Mouse (Mus musculus): Measurements from ENCODE around the gene Hddc3. TPM values are rescaled to one million over a fixed set of nuclear protein-coding genes. Genes with fewer than 3 reads are reported as not detected.

Gene Hddc3
- total and polyA plus RNA-seq, 3 experiments: 47.1 to 58.1 TPM; not detected in 1

DNA sequence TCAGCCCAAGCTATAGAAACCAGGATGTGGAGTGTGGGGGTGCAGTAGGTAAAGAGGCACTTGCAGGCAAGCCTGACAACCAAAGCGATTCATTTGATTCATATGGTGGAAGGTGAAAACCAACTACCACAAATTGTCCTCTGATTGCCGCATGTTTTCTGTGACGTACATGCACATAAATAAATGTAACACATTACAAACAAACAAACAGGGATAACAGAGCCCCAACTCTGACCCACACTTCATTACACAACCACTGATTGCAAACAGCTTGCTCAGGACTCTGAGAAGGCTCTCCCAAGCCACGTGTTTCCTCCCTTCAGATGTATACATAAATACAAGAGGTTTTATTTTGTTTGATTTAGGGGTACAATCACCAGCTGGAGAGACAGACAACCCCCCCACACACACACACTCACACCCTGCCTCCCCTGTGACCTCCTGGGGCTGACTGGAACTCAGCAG is 27.1 kb downstream of the Hddc3 start:
- no peaks in the 10 kb centered on the region for H3K27me3 ChIP-seq (ENCODE audit: control insufficient read depth in 1 of 2, insufficient read depth in 2 of 2, low read length in 2 of 2)
- H3K4me1 ChIP-seq (ENCODE audit: control insufficient read depth in 1 of 2, insufficient read depth in 2 of 2, low read length in 2 of 2): peaks cover 7 to 41% of the 10 kb centered on the region in 2 experiments
- no peaks in the 10 kb centered on the region for H3K9me3 ChIP-seq (replicated peaks; ENCODE audit: insufficient read depth, low read length)
- TF ChIP-seq MXI1 (IDR thresholded peaks at IDR 0.05; ENCODE audit: low read depth, low read length): peak; percentile 75
- peak; percentile 72 for TF ChIP-seq MAX (IDR thresholded peaks at IDR 0.05; ENCODE audit: low read length)
- TF ChIP-seq USF1 (IDR thresholded peaks at IDR 0.05; ENCODE audit: low read depth, low read length): 0 out of 2 replicates have a peak, but pooled peaks have one; percentile 9
- no peak for TF ChIP-seq MEF2A (IDR thresholded peaks at IDR 0.05; ENCODE audit: extremely low read depth, insufficient replicate concordance, low read depth, low read length, poor library complexity, severe bottlenecking)
- peaks cover 3% of the 10 kb centered on the region; the same call in 1 of the 2 replicates for H3K79me2 ChIP-seq (ENCODE audit: control insufficient read depth, insufficient read depth, low read length, poor library complexity)
- H3K9ac ChIP-seq (ENCODE audit: control insufficient read depth, low read depth, low read length, poor library complexity, severe bottlenecking): peak overlapping the region; percentile 88
- peak overlapping the region; percentile 80 to 85 for H3K4me3 ChIP-seq (ENCODE audit: control insufficient read depth in 1 of 2, insufficient read depth in 1 of 2, low read depth in 2 of 2, low read length in 2 of 2)
- peak overlapping the region; percentile 68 for H3K27ac ChIP-seq (ENCODE audit: control insufficient read depth, low read depth, low read length)
- DNase-seq (ENCODE audit: low read depth, low spot score): peak; percentile 38
- H3K36me3 ChIP-seq (ENCODE audit: control insufficient read depth in 1 of 2, insufficient read depth in 2 of 2, low read length in 2 of 2): peaks cover 0 to 24% of the 10 kb centered on the region in 2 experiments; a peak in 2 of 4 replicates

GRCm38 (mm10) chr7:80370649-80371040 is 27.7 kb downstream of the Hddc3 start:
- Histone ChIP-seq H3K27ac (ENCODE audit: control insufficient read depth, low read depth, low read length) (peak overlapping the region; percentile 68), H3K4me1 (ENCODE audit: control insufficient read depth in 1 of 2, insufficient read depth in 2 of 2, low read length in 2 of 2) (peaks cover 8 to 47% of the 10 kb centered on the region in 2 experiments)

DNA sequence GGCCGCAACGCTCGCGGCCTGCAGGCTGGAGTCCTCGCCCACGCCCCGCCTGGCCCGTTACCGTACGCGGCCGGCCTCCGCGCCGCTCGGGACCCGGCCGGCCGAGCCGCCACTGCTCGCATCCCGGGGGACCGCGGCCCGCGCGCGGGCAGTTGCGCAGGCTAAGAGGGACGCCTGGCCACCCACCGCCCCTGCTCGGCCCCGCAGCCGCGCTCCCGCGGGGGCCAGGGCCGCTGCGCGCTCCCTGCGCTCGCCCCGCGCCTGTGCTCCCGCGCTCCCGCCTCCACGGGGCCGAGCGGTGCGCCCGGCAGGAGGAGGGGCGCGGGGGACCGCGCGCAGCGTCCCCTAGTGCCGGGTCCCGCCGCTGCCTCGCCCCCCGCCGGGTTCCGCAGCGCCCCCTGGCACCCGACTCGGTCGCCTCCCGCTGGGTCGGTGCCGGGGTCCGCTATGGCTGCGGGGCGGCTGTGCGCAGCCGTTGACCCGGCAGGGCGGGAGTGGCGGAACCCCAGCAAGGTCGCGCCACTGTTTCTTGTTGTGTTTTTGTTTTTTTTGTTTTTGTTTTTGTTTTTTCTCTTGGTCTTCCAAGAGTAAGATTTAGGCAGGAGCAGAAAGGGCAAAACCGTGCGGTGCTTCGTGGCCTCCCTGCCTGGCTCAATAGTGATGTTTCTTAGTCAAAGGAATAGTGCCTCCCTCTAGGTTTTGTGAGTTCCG is 28.3 kb downstream of the Hddc3 start, which contains the start of gene Man2a2:
Gene Man2a2 (minus strand): TSS at position 335 of the 711 bp plus-strand sequence.
- peaks cover 0 to 34% of the 10 kb centered on the region in 2 experiments; a peak in 2 of 4 replicates for H3K36me3 ChIP-seq (ENCODE audit: control insufficient read depth in 1 of 2, insufficient read depth in 2 of 2, low read length in 2 of 2)
- peaks cover 3% of the 10 kb centered on the region; the same call in 1 of the 2 replicates for H3K79me2 ChIP-seq (ENCODE audit: control insufficient read depth, insufficient read depth, low read length, poor library complexity)
- H3K27me3 ChIP-seq (ENCODE audit: control insufficient read depth in 1 of 2, insufficient read depth in 2 of 2, low read length in 2 of 2): no peaks in the 10 kb centered on the region
- H3K4me1 ChIP-seq (ENCODE audit: control insufficient read depth in 1 of 2, insufficient read depth in 2 of 2, low read length in 2 of 2): peaks cover 8 to 52% of the 10 kb centered on the region in 2 experiments
- peak within 1 kb of the TSS; percentile 70 for H3K27ac ChIP-seq (ENCODE audit: control insufficient read depth, low read depth, low read length)
- no peaks in the 10 kb centered on the region for H3K9me3 ChIP-seq (replicated peaks; ENCODE audit: insufficient read depth, low read length)
- peak within 1 kb of the TSS; percentile 88 for H3K9ac ChIP-seq (ENCODE audit: control insufficient read depth, low read depth, low read length, poor library complexity, severe bottlenecking)
- peak within 1 kb of the TSS; percentile 80 to 85 for H3K4me3 ChIP-seq (ENCODE audit: control insufficient read depth in 1 of 2, insufficient read depth in 1 of 2, low read depth in 2 of 2, low read length in 2 of 2)
- peak; percentile 69 for DNase-seq (ENCODE audit: low read depth, low spot score)
- no peak for TF ChIP-seq MXI1 (IDR thresholded peaks at IDR 0.05; ENCODE audit: low read depth, low read length)
- TF ChIP-seq BHLHE40 (IDR thresholded peaks at IDR 0.05; ENCODE audit: borderline replicate concordance, low read depth, low read length): no peak
- TF ChIP-seq E2F4 (IDR thresholded peaks at IDR 0.05; ENCODE audit: borderline replicate concordance, low read depth, low read length): no peak
- no peak; the same call in none of the 2 replicates for TF ChIP-seq SIN3A (IDR thresholded peaks at IDR 0.05; ENCODE audit: low read length)
- no peak for TF ChIP-seq ZKSCAN1 (IDR thresholded peaks at IDR 0.05; ENCODE audit: low read depth, low read length)
- peak; percentile 36 for TF ChIP-seq SMC3 (IDR thresholded peaks at IDR 0.05; ENCODE audit: low read depth, low read length)
- no peak for TF ChIP-seq GABPA (IDR thresholded peaks at IDR 0.05; ENCODE audit: low read depth, low read length)
- TF ChIP-seq POLR2A (IDR thresholded peaks at IDR 0.05; ENCODE audit: control insufficient read depth in 1 of 2, insufficient read depth in 1 of 2, low read depth in 1 of 2, low read length in 2 of 2, poor library complexity in 1 of 2): peak in 1 of 2 experiments; percentile 26; a peak in 1 of 4 replicates
- no peak for TF ChIP-seq JUND (IDR thresholded peaks at IDR 0.05; ENCODE audit: low read depth, low read length)
- no peak for TF ChIP-seq GATA1 (IDR thresholded peaks at IDR 0.05; ENCODE audit: low read depth, low read length)
- no peak for TF ChIP-seq MAFK (IDR thresholded peaks at IDR 0.05; ENCODE audit: borderline replicate concordance, low read depth, low read length)
- no peak for TF ChIP-seq POLR2AphosphoS5 (IDR thresholded peaks at IDR 0.05; ENCODE audit: borderline replicate concordance, low read depth, low read length)
- no peak for TF ChIP-seq MAX (IDR thresholded peaks at IDR 0.05; ENCODE audit: low read length)
- no peak for TF ChIP-seq EP300 (IDR thresholded peaks at IDR 0.05; ENCODE audit: low read depth in 1 of 2, low read length in 2 of 2)
- TF ChIP-seq HCFC1 (IDR thresholded peaks at IDR 0.05; ENCODE audit: low read depth, low read length): no peak
- TF ChIP-seq ZMIZ1 (IDR thresholded peaks at IDR 0.05; ENCODE audit: low read depth, low read length): no peak
- no peak for TF ChIP-seq MYB (IDR thresholded peaks at IDR 0.05; ENCODE audit: low read depth, low read length)
- no peak for TF ChIP-seq CHD1 (IDR thresholded peaks at IDR 0.05; ENCODE audit: low read depth, low read length)
- no peak; the same call in 1 of the 2 replicates for TF ChIP-seq ELF1 (IDR thresholded peaks at IDR 0.05; ENCODE audit: low read depth, low read length)

More at GRCm38 (mm10) chr7:80370649-80371040, 27.7 kb downstream of the Hddc3 start:
- Histone ChIP-seq H3K36me3 (ENCODE audit: control insufficient read depth in 1 of 2, insufficient read depth in 2 of 2, low read length in 2 of 2) (peaks cover 0 to 30% of the 10 kb centered on the region in 2 experiments; a peak in 2 of 4 replicates), H3K4me3 (ENCODE audit: control insufficient read depth in 1 of 2, insufficient read depth in 1 of 2, low read depth in 2 of 2, low read length in 2 of 2) (peak overlapping the region; percentile 80 to 85), H3K27me3 (ENCODE audit: control insufficient read depth in 1 of 2, insufficient read depth in 2 of 2, low read length in 2 of 2) (no peaks in the 10 kb centered on the region), H3K9me3 (replicated peaks; ENCODE audit: insufficient read depth, low read length) (no peaks in the 10 kb centered on the region), H3K79me2 (ENCODE audit: control insufficient read depth, insufficient read depth, low read length, poor library complexity) (peaks cover 3% of the 10 kb centered on the region; the same call in 1 of the 2 replicates), H3K9ac (ENCODE audit: control insufficient read depth, low read depth, low read length, poor library complexity, severe bottlenecking) (peak overlapping the region; percentile 88)
- no peak for TF ChIP-seq MXI1 (IDR thresholded peaks at IDR 0.05; ENCODE audit: low read depth, low read length)
- TF ChIP-seq MYC (IDR thresholded peaks at IDR 0.05; ENCODE audit: low read depth, low read length): no peak
- TF ChIP-seq SIN3A (IDR thresholded peaks at IDR 0.05; ENCODE audit: low read length): peak; percentile 67
- TF ChIP-seq POLR2A (IDR thresholded peaks at IDR 0.05; ENCODE audit: control insufficient read depth in 1 of 2, insufficient read depth in 1 of 2, low read depth in 1 of 2, low read length in 2 of 2, poor library complexity in 1 of 2): peak; percentile 17 to 32; a peak in 1 of 4 replicates
- TF ChIP-seq TBP (IDR thresholded peaks at IDR 0.05; ENCODE audit: low read depth, low read length): no peak
- 0 out of 2 replicates have a peak, but pooled peaks have one; percentile 15 for TF ChIP-seq ETS1 (IDR thresholded peaks at IDR 0.05; ENCODE audit: low read depth, low read length)
- peak; percentile 88 for DNase-seq (ENCODE audit: low read depth, low spot score)
